Mouse (Mus musculus) left cerebral cortex, postnatal 36 days (tissue): ENCODE measurements at regions not wholly inside any gene's neighbourhood (a gene's known extent, or its start where the extent isn't known, plus 50 kb on each side); places are given as distances from the start of the nearest gene placed in this dataset.

Experiments used
- DNase-seq, 2 experiments: peaks; one replicate each; pipeline ENCODE4 v3.0.0; 2021 to 2022; ENCODE audit warnings: low spot score in 2 of 2, mixed read lengths in 1 of 2
- intact Hi-C: fragments of 180-260 bp; cut with DNase I; formaldehyde crosslinking; loops from one replicate; pipeline ENCODE4 v1.15.1; 2025

GRCm38 (mm10) chr3:58173821-58174220 is 240.7 kb upstream of the Tsc22d2 start:
- intact Hi-C loops = no loop called here
- DNase-seq = no peak

GRCm38 (mm10) chr3:58181715-58182114 is 232.8 kb upstream of the Tsc22d2 start:
- DNase-seq = no peak
- intact Hi-C loops = no loop called here

GRCm38 (mm10) chr3:58182299-58182698 is 232.2 kb upstream of the Tsc22d2 start:
- intact Hi-C loops = no loop called here
- no peak for DNase-seq

GRCm38 (mm10) chr3:58183279-58183678 is 231.2 kb upstream of the Tsc22d2 start:
- intact Hi-C loops = no loop called here
- DNase-seq = no peak

GRCm38 (mm10) chr3:58200462-58200861 is 214.1 kb upstream of the Tsc22d2 start:
- DNase-seq = peak in 1 of 2 experiments; percentile 8
- intact Hi-C loops = no loop called here

- DNase-seq = no peak
- intact Hi-C loops = no loop called here
Observed at GRCm38 (mm10) chr3:58202816-58203215, 211.7 kb upstream of the Tsc22d2 start.

- DNase-seq = no peak
- intact Hi-C loops = no loop called here
Observed at GRCm38 (mm10) chr3:58203806-58204205, 210.7 kb upstream of the Tsc22d2 start.

GRCm38 (mm10) chr3:58205526-58205925 is 209.0 kb upstream of the Tsc22d2 start:
- no peak for DNase-seq
- intact Hi-C loops = no loop called here

GRCm38 (mm10) chr3:58206776-58207398 is 207.6 kb upstream of the Tsc22d2 start:
- no peak for DNase-seq
- intact Hi-C loops = no loop called here

- intact Hi-C loops = no loop called here
- DNase-seq = no peak
Observed at GRCm38 (mm10) chr3:58211016-58211415, 203.5 kb upstream of the Tsc22d2 start.

- intact Hi-C loops = no loop called here
Observed at GRCm38 (mm10) chr3:58224696-58225095, 189.8 kb upstream of the Tsc22d2 start.

GRCm38 (mm10) chr3:58226447-58227321 is 187.8 kb upstream of the Tsc22d2 start:
- intact Hi-C loops = no loop called here
- no peak for DNase-seq

More at GRCm38 (mm10) chr3:58224696-58225095, 189.8 kb upstream of the Tsc22d2 start:
- DNase-seq = no peak

GRCm38 (mm10) chr3:58227322-58227627 is 187.2 kb upstream of the Tsc22d2 start:
- intact Hi-C loops = no loop called here

GRCm38 (mm10) chr3:58228189-58228588 is 186.3 kb upstream of the Tsc22d2 start:
- intact Hi-C loops = no loop called here
- DNase-seq = no peak

More at GRCm38 (mm10) chr3:58227322-58227627, 187.2 kb upstream of the Tsc22d2 start:
- DNase-seq = no peak

- DNase-seq = no peak
- intact Hi-C loops = no loop called here
Observed at GRCm38 (mm10) chr3:58231746-58232145, 182.8 kb upstream of the Tsc22d2 start.

- DNase-seq = no peak
- intact Hi-C loops = no loop called here
Observed at GRCm38 (mm10) chr3:58233296-58233695, 181.2 kb upstream of the Tsc22d2 start.

GRCm38 (mm10) chr3:58234846-58235630 is 179.5 kb upstream of the Tsc22d2 start:
- intact Hi-C loops = no loop called here
- no peak for DNase-seq

GRCm38 (mm10) chr3:58238111-58238510 is 176.4 kb upstream of the Tsc22d2 start:
- no peak for DNase-seq
- intact Hi-C loops = no loop called here

- DNase-seq = no peak
- intact Hi-C loops = no loop called here
Observed at GRCm38 (mm10) chr3:58240775-58241174, 173.7 kb upstream of the Tsc22d2 start.

GRCm38 (mm10) chr3:58245361-58245760 is 169.2 kb upstream of the Tsc22d2 start:
- no peak for DNase-seq
- intact Hi-C loops = no loop called here
